Mouse (Mus musculus) 3T3-L1 (cell line): Measurements from ENCODE around the gene Sept8.
A peak's percentile ranks its signal among the peaks of the same experiment; 100 is the strongest.

Experiments used
- DNase-seq: peaks from one replicate; pipeline ENCODE4 v3.0.0-alpha.2; 2015; ENCODE audit warnings: low read depth, low spot score

Gene Sept8

GRCm38 (mm10) chr11:53583151-53583550 is 64.1 kb downstream of the Sept8 start:
- DNase-seq = no peak

- peak; percentile 64 for DNase-seq
Observed at GRCm38 (mm10) chr11:53584849-53585248, 65.8 kb downstream of the Sept8 start.

GRCm38 (mm10) chr11:53585510-53585909 is 66.5 kb downstream of the Sept8 start:
- DNase-seq = no peak

GRCm38 (mm10) chr11:53588279-53588678 is 69.2 kb downstream of the Sept8 start:
- DNase-seq = no peak

GRCm38 (mm10) chr11:53590368-53590768 is 71.3 kb downstream of the Sept8 start:
- DNase-seq = peak; percentile 32

- DNase-seq = no peak
Observed at GRCm38 (mm10) chr11:53591116-53591515, 72.1 kb downstream of the Sept8 start.
